Mouse (Mus musculus) erythroblast, embryonic 14.5 days (primary cell): ENCODE results near the gene Robo3.

Experiments
- GATA1 ChIP-seq: IDR thresholded peaks from 2 replicates; pipeline ENCODE4 v1.6.1; 2012; ENCODE audit warnings: low read length, inconsistent platforms, mixed read lengths
- TAL1 ChIP-seq: IDR thresholded peaks from 3 replicates; pipeline ENCODE4 v1.6.1; 2012; ENCODE audit warnings: low read length, inconsistent platforms, mixed read lengths

- no peak for TF ChIP-seq GATA1
- no peak for TF ChIP-seq TAL1
Measured at GRCm38 (mm10) chr9:37433823-37434560, 946 bp upstream of the Robo3 start.
